Mouse (Mus musculus) mammary gland, adult 2 months (tissue): ENCODE measurements around the gene Larp1b. TPM values are rescaled to one million over a fixed set of nuclear protein-coding genes. Genes with fewer than 3 reads are reported as not detected.

Experiments
- polyA plus RNA-seq: library from polyadenylated mRNA; depleted of rRNA; stranded (reverse); fragments of >200 nt; gene quantifications from 2 replicates; pipeline ENCODE4 v1.2.3, GENCODE M21; 2012; ENCODE audit warnings: low replicate concordance; rRNA removed

Larp1b gene
- 6.3 and 16.0 TPM in 2 replicates for polyA plus RNA-seq

DNA sequence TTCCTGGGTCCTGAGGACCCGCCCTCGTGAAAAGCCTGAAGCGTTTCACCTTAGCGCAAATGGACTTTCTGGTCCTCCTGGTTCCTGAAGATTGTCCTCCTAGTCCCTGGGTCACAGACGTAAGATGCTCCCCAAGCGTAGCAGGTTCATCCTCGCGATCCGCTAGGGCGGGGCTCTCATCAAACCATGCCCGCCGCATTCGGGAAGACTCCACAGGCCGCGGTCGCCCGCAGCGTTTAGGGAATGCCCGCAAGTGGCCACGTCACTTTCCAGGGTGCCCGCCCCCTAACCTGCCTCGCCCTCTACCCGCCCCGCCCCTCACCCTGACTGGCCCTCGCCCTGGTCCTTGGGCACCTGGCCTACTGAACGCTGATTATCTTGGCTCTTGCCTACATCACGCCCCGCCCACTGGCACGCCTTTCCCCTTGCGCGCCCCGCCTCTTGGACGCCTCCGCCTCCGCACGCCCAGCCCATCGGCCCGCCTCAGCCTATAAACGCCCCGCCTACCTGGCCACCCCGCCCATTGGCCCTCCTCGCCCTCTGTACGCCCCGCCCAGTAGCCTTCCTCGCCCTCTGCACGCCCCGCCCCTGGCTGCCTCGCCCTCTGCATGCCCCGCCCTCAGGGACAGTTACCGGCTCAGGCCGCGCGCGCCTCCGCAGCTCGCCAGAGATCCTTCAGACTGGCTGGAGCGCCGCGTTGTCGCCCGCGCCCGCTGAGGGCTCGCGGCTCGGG lies at the start of gene Larp1b:
Gene Larp1b (plus strand): TSS at position 659 of the 733 bp plus-strand sequence.

DNA sequence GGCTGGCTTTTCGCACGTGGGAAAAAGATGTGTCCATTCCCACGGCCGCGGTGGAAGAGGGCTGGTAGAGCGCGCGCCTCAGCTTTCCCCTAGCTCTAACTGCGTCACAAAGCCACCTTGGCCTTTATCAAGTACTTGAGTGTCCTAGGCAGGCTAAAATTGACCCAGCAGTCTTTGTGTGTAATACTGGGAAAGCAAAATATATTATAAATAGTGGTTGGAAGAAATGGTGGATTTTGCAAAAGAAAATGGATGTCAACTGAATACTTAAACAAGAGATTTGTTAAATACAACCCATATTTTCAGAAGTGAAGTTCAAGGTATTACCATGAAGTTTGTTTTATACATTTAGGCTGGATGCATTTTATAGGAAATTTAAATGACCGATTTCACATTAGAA lies 47.2 kb upstream of the Larp1b start, which contains the start of gene 1700034I23Rik:
Gene 1700034I23Rik (minus strand): TSS at position 101 of the 400 bp plus-strand sequence.

DNA sequence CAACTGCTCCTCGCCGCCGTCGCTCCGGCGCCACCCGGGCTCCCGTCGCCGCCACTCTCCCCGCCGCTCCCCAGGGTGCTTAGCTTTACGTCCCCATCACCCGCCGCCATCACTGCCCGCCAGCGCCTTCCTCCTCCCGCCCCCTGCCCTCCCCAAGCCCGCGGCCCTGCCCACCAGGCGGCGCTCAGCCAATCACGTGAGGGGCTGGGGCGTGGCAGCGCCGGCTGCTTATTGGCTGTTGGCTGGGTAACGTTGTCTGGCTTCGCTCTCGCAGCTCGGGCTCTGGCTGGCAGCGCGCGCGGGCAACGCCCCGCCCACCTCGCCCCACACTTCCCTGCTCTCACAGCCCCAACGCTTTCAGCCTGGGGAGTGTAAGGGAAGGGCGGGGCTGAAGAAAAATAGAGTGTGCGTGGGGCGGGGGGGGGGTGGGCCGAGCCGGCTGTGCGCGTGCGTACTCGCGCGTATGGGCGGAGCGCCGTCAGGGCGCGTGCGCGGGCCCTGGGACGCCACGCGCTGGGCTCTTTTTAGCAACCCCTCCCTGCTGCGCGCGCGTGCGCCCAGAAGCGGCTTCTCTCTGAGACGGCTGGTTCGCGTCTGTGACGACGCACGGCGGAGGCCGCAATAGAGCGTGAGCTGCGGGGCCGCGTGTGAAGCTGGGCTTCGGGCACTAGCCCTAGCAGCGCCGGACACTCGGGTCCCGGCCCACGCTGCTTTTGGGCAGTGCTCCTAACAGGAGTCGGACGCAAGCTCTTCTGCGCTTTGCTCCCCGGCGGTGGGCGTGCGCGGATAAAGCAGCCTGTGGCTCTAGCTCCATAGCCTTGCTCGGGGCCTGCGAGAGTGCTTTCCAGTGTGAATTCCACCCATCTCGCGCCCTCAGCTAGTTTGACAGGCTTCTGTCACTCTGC lies 133.5 kb downstream of the Larp1b start, which contains the start of gene Pgrmc2:
Gene Pgrmc2 (minus strand): TSS at position 162 of the 905 bp plus-strand sequence.

Other genes with a start within 250 kb of the Larp1b start
- gene Slc25a31, start 241.0 kb upstream of the Larp1b start, polyA plus RNA-seq: 0.07 and 0.09 TPM in 2 replicates
- 3.4 and 14.3 TPM in 2 replicates for gene Hspa4l, start 205.3 kb upstream of the Larp1b start, polyA plus RNA-seq
- gene Plk4, start 149.8 kb upstream of the Larp1b start, polyA plus RNA-seq: 1.9 and 2.1 TPM in 2 replicates
- gene Mfsd8, start 102.9 kb upstream of the Larp1b start, polyA plus RNA-seq: 3.9 and 13.7 TPM in 2 replicates
- gene Abhd18, start 102.9 kb upstream of the Larp1b start, polyA plus RNA-seq: 3.4 and 6.8 TPM in 2 replicates
- gene 1700034I23Rik, start 47.3 kb upstream of the Larp1b start, polyA plus RNA-seq: not detected in 2 replicates
- gene Pgrmc2, start 133.2 kb downstream of the Larp1b start, polyA plus RNA-seq: 22.3 and 28.4 TPM in 2 replicates